Mouse (Mus musculus) lung, embryonic 16.5 days (tissue): ENCODE results near the gene Usp10. TPM values are rescaled to one million over a fixed set of nuclear protein-coding genes. Genes with fewer than 3 reads are reported as not detected.

Experiments
- ATAC-seq: fragments of 200-750 bp; cut with Nextera tagmentation; 2 replicates; pipeline ENCODE4 v1.8.0; 2017; ENCODE audit warnings: low read depth, mild to moderate bottlenecking, moderate library complexity
- H3K27ac ChIP-seq: fragments of 300-500 bp; sonication (generic); 2 replicates; pipeline ENCODE4 v1.5.1; 2014; ENCODE audit warnings: mild to moderate bottlenecking, control low read depth, low read length
- H3K27me3 ChIP-seq: fragments of 300-500 bp; sonication (generic); 2 replicates; pipeline ENCODE4 v1.6.1; 2014; ENCODE audit warnings: low read depth, low read length, mixed read lengths; ENCODE audit not compliant: control insufficient read depth, insufficient read depth
- H3K36me3 ChIP-seq: fragments of 300-500 bp; sonication (generic); 2 replicates; pipeline ENCODE4 v1.6.1; 2014; ENCODE audit warnings: low read length; ENCODE audit not compliant: control insufficient read depth, insufficient read depth
- H3K4me1 ChIP-seq: fragments of 300-500 bp; sonication (generic); replicated peaks from 2 replicates; pipeline ENCODE4 v1.6.1; 2014; ENCODE audit warnings: low read length, mixed read lengths; ENCODE audit not compliant: control insufficient read depth, insufficient read depth
- H3K4me2 ChIP-seq: fragments of 300-500 bp; sonication (generic); 2 replicates; pipeline ENCODE4 v1.6.1; 2014; ENCODE audit warnings: low read depth, low read length, control low read depth
- H3K4me3 ChIP-seq: fragments of 300-500 bp; sonication (generic); 2 replicates; pipeline ENCODE4 v1.5.1; 2014; ENCODE audit warnings: mild to moderate bottlenecking, low read length, control low read depth
- H3K9ac ChIP-seq: fragments of 300-500 bp; sonication (generic); 2 replicates; pipeline ENCODE4 v1.6.1; 2014; ENCODE audit warnings: low read length, control low read depth
- H3K9me3 ChIP-seq: fragments of 300-500 bp; sonication (generic); 2 replicates; pipeline ENCODE4 v1.6.1; 2016; ENCODE audit warnings: low read length; ENCODE audit not compliant: control insufficient read depth
- WGBS: fragments of 180-500 bp; shearing (Covaris S2); extraction: QIAGEN DNeasy Blood & Tissue Kit; methylation state at CpG from one replicate; pipeline ENCODE4 v1.1.7; 2014; 5-methylcytosine and 5-hydroxymethylcytosine counted together
- polyA plus RNA-seq: library from polyadenylated mRNA; unstranded; fragments of >200 nt; fragmentation: Nextera tagmentation; extraction: Ambion mirVana; gene quantifications from 2 replicates; pipeline ENCODE4 v1.2.1, GENCODE M21; 2015

The Usp10 gene
- polyA plus RNA-seq, 1 experiment from 2014 or later = 122 TPM

DNA sequence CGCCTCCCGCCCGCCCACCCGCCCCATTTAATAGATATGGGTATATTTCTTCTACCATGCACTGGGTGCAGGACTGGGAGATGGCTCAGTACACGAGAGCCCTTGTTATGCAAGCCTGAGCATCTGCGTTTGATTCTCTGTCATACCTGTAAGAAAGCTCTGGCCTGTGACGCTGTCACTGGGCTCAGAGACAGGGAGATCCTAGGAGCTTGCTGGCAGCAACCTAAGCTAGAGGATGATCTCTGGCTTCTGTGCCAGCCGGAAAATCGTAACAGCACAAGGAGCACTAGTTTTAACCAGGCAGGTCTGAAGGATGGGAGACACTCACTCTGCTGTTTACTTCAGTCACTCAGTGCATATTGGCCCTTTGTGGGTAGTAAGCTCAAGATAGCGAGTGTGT, 33.5 kb downstream of the Usp10 start:
- no peaks in the 10 kb centered on the region for H3K27me3 ChIP-seq
- H3K27ac ChIP-seq = no peak overlapping the region
- ATAC-seq = no peak
- H3K4me3 ChIP-seq = no peak overlapping the region
- WGBS = 92% methylated on average over 10 of the region's 10 CpGs
- H3K9ac ChIP-seq = no peak overlapping the region
- no peaks in the 10 kb centered on the region for H3K4me1 ChIP-seq
- peaks cover 24% of the 10 kb centered on the region for H3K36me3 ChIP-seq
- no peak overlapping the region for H3K4me2 ChIP-seq
- H3K9me3 ChIP-seq = no peaks in the 10 kb centered on the region

DNA sequence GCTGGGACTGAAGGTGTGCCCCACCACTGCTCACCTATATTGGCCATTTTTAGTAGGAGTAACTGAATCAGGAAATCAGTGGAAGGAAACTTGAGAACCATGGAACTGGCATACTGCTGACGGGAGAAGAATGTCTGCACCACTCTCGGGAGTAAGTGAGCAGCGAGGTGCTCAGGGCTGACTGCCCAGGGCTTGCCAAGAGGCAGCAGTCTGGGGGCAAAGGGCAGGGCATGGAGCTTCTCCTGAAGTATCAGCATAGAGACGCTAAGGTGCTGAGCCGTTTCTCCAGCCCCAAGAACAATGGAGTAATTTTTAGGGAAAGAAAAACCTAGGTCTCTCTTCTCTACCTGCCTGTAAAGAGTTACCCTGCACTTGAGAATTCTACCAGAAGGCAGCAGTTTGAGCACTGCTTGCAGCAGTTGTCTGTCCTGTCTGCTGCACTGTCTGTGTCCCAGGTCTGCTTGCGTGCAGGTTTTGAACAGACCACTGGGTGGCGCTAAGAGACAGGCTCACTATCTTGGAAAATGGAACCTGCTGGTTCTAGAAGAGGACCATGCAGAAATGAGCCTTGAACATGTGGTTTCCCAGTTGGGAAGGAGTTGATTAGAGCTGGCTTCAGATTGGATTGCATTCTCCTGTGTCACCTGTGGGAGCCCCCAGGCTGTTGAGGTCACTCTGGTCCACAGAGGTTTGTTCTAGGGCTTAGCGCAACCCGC, 34.1 kb downstream of the Usp10 start:
- Histone ChIP-seq H3K9ac (no peak overlapping the region), H3K36me3 (peaks cover 25% of the 10 kb centered on the region), H3K4me2 (no peak overlapping the region), H3K27ac (no peak overlapping the region), H3K27me3 (no peaks in the 10 kb centered on the region), H3K4me3 (no peak overlapping the region), H3K9me3 (no peaks in the 10 kb centered on the region), H3K4me1 (no peaks in the 10 kb centered on the region)
- WGBS = 57% methylated on average over 9 of the region's 9 CpGs
- ATAC-seq = peak; percentile 32; the same call in 1 of the 2 replicates

DNA sequence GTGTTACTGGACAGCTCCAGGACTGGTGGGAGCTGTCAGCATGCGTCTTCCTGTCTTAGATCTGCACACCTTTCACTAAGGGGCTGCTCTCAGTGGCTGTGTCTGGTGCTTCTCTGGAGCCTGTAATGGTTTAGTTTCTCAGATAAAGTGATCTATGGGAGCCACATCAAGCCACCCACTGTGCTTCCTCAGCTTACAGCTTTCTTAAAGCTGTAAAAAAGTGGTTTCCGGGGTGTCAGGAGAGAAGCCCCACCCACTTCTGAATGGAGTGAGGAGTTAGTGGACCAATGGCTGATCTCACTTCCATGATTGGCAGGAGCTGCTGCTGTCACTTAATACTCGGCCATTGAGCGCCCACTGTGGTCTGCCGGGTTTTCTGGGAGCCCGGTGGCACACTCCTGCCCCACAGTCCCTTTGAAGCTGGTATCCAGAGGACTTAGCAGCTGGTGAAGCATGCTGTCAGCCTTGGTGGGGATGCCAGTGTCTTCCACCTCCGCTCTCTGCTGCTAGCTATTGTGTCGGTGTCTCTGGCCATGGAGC, 36.2 kb downstream of the Usp10 start:
- Histone ChIP-seq H3K27ac (no peak overlapping the region), H3K4me3 (no peak overlapping the region), H3K9me3 (no peaks in the 10 kb centered on the region), H3K27me3 (no peaks in the 10 kb centered on the region), H3K4me2 (no peak overlapping the region), H3K36me3 (peaks cover 35% of the 10 kb centered on the region), H3K4me1 (no peaks in the 10 kb centered on the region), H3K9ac (no peak overlapping the region)
- WGBS = 68% methylated on average over 8 of the region's 8 CpGs
- ATAC-seq = no peak

- no peaks in the 10 kb centered on the region for H3K4me1 ChIP-seq
- WGBS = 69% methylated on average over 19 of the region's 19 CpGs
- H3K9ac ChIP-seq = no peak overlapping the region
- no peak overlapping the region for H3K27ac ChIP-seq
- H3K4me3 ChIP-seq = no peak overlapping the region
- no peaks in the 10 kb centered on the region for H3K27me3 ChIP-seq
- H3K4me2 ChIP-seq = no peak overlapping the region
- peaks cover 28% of the 10 kb centered on the region for H3K36me3 ChIP-seq
- ATAC-seq = no peak
- no peaks in the 10 kb centered on the region for H3K9me3 ChIP-seq
Measured at GRCm38 (mm10) chr8:119947653-119948052, 37.5 kb downstream of the Usp10 start.

DNA sequence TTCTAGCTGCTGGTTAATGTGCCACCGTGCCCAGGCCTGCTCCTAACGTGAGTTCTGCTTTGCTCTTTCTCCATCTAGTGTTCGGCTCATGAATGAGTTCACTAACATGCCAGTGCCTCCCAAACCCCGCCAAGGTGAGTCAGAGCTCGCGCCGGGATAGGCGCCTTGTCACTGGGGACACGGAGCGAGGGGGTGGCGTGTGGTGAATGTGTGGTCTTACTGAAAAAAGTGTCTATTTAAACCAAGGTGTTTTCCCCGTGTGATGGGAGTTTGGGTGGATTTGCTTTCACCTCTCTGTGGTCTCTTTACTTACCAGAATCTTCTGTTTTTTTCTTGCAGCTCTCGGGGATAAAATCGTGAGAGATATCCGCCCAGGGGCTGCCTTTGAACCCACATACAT, 38.2 kb downstream of the Usp10 start:
- no peak overlapping the region for H3K4me2 ChIP-seq
- H3K4me3 ChIP-seq = no peak overlapping the region
- no peak overlapping the region for H3K9ac ChIP-seq
- H3K9me3 ChIP-seq = no peaks in the 10 kb centered on the region
- H3K27ac ChIP-seq = no peak overlapping the region
- 72% methylated on average over 15 of the region's 15 CpGs for WGBS
- no peaks in the 10 kb centered on the region for H3K27me3 ChIP-seq
- H3K4me1 ChIP-seq = no peaks in the 10 kb centered on the region
- no peak for ATAC-seq
- peaks cover 31% of the 10 kb centered on the region for H3K36me3 ChIP-seq

DNA sequence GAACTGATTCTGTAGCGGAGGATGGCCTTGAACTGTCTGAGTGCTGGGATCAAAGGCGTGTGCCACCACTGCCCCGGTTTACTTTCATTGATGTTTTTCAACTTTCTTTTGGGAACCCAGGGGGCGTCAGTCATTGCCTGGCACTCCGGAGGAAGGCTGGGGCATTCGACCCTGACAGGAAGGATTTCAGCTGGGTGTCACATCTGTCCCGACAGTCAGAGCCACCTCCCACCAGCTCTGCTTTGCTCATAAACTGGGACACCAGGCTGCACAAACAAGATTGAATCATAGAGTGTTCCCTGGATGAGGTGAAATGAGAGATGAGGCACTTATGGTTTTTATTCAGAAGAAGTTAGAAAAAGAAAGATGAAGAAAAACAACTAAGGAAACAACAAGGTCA, 42.1 kb downstream of the Usp10 start:
- H3K27me3 ChIP-seq = no peaks in the 10 kb centered on the region
- WGBS = 76% methylated on average over 7 of the region's 7 CpGs
- no peak overlapping the region for H3K4me2 ChIP-seq
- H3K4me3 ChIP-seq = no peak overlapping the region
- H3K4me1 ChIP-seq = no peaks in the 10 kb centered on the region
- H3K36me3 ChIP-seq = peaks cover 58% of the 10 kb centered on the region
- H3K27ac ChIP-seq = no peak overlapping the region
- H3K9ac ChIP-seq = no peak overlapping the region
- no peaks in the 10 kb centered on the region for H3K9me3 ChIP-seq
- ATAC-seq = no peak

GRCm38 (mm10) chr8:119952747-119953146, 42.6 kb downstream of the Usp10 start:
- H3K36me3 ChIP-seq = peaks cover 63% of the 10 kb centered on the region
- H3K4me3 ChIP-seq = no peak overlapping the region
- H3K4me2 ChIP-seq = no peak overlapping the region
- H3K27ac ChIP-seq = no peak overlapping the region
- H3K4me1 ChIP-seq = no peaks in the 10 kb centered on the region
- no peaks in the 10 kb centered on the region for H3K27me3 ChIP-seq
- no peak for ATAC-seq
- no peak overlapping the region for H3K9ac ChIP-seq
- 89% methylated on average over 5 of the region's 5 CpGs for WGBS
- no peaks in the 10 kb centered on the region for H3K9me3 ChIP-seq

DNA sequence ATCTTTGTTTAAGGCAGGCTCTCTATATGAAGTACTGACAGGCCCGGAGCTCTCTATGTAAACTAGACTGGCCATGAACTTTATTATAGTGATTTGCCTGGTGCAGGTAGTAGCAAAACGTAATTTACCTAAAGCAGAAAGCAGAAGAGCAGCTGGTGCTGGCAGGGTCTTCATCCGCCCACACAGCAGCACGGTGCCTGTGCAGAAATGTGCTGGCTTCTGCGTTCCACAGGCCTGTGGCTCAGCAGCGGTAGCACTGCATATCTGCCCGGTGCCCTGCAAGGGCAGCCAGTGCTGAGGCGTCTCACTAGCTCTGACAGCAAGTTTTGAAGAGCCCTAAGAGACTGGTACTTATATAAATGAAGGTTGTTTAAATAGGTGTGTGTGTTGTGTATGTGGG, 45.2 kb downstream of the Usp10 start:
- WGBS = 87% methylated on average over 8 of the region's 8 CpGs

GRCm38 (mm10) chr8:119958076-119958475, 47.9 kb downstream of the Usp10 start:
- no peaks in the 10 kb centered on the region for H3K4me1 ChIP-seq
- no peak overlapping the region for H3K27ac ChIP-seq
- H3K36me3 ChIP-seq = peaks cover 46% of the 10 kb centered on the region
- no peak overlapping the region for H3K4me2 ChIP-seq
- no peaks in the 10 kb centered on the region for H3K9me3 ChIP-seq
- H3K4me3 ChIP-seq = no peak overlapping the region
- WGBS = 88% methylated on average over 10 of the region's 10 CpGs
- no peaks in the 10 kb centered on the region for H3K27me3 ChIP-seq
- no peak for ATAC-seq
- no peak overlapping the region for H3K9ac ChIP-seq

More for the DNA sequence above, 45.2 kb downstream of the Usp10 start:
- peaks cover 60% of the 10 kb centered on the region for H3K36me3 ChIP-seq
- no peak overlapping the region for H3K9ac ChIP-seq
- no peak overlapping the region for H3K27ac ChIP-seq
- no peak overlapping the region for H3K4me3 ChIP-seq
- no peaks in the 10 kb centered on the region for H3K4me1 ChIP-seq
- H3K9me3 ChIP-seq = no peaks in the 10 kb centered on the region
- no peak overlapping the region for H3K4me2 ChIP-seq
- ATAC-seq = no peak
- no peaks in the 10 kb centered on the region for H3K27me3 ChIP-seq
